Mouse (Mus musculus) liver, embryonic 11.5 days (tissue): ENCODE results near the gene Blvrb. TPM values are rescaled to one million over a fixed set of nuclear protein-coding genes. Genes with fewer than 3 reads are reported as not detected.
A peak's percentile ranks its signal among the peaks of the same experiment; 100 is the strongest.

Experiments
- ATAC-seq: fragments of 200-750 bp; cut with Nextera tagmentation; replicated peaks from 2 replicates; pipeline ENCODE4 v1.8.0; 2017; ENCODE audit warnings: moderate number of reproducible peaks, mild to moderate bottlenecking, moderate TSS enrichment, moderate library complexity; ENCODE audit not compliant: low FRiP score
- DNase-seq: peaks from one replicate; pipeline ENCODE4 v3.0.0-alpha.2; 2017; ENCODE audit warnings: low spot score
- H3K27ac ChIP-seq: fragments of 300-500 bp; sonication (generic); 2 replicates; pipeline ENCODE4 v1.5.1; 2014; ENCODE audit warnings: mild to moderate bottlenecking, low read depth, low read length, control low read depth
- H3K27me3 ChIP-seq: fragments of 300-500 bp; sonication (generic); replicated peaks from 2 replicates; pipeline ENCODE4 v1.6.1; 2014; ENCODE audit warnings: low read length, mixed read lengths; ENCODE audit not compliant: control insufficient read depth, insufficient read depth
- H3K36me3 ChIP-seq: fragments of 300-500 bp; sonication (generic); 2 replicates; pipeline ENCODE4 v1.6.1; 2014; ENCODE audit warnings: mild to moderate bottlenecking, low read length, moderate library complexity, mixed read lengths; ENCODE audit not compliant: control insufficient read depth, insufficient read depth
- H3K4me1 ChIP-seq: fragments of 300-500 bp; sonication (generic); replicated peaks from 2 replicates; pipeline ENCODE4 v1.6.1; 2014; ENCODE audit warnings: low read length, mixed read lengths; ENCODE audit not compliant: control insufficient read depth, insufficient read depth
- H3K4me2 ChIP-seq: fragments of 300-500 bp; sonication (generic); 2 replicates; pipeline ENCODE4 v1.6.1; 2014; ENCODE audit warnings: mild to moderate bottlenecking, control low read depth, moderate library complexity
- H3K4me3 ChIP-seq: fragments of 300-500 bp; sonication (generic); 2 replicates; pipeline ENCODE4 v1.5.1; 2014; ENCODE audit warnings: low read depth, low read length, control low read depth
- H3K9ac ChIP-seq: fragments of 300-500 bp; sonication (generic); 2 replicates; pipeline ENCODE4 v1.6.1; 2014; ENCODE audit warnings: low read depth, low read length, control low read depth
- H3K9me3 ChIP-seq: fragments of 300-500 bp; sonication (generic); 2 replicates; pipeline ENCODE4 v1.6.1; 2016; ENCODE audit warnings: low read length, inconsistent platforms, mixed read lengths; ENCODE audit not compliant: control insufficient read depth
- WGBS: fragments of 180-500 bp; shearing (Covaris S2); extraction: QIAGEN DNeasy Blood & Tissue Kit; methylation state at CpG from one replicate; pipeline ENCODE4 v1.1.7; 2014; 5-methylcytosine and 5-hydroxymethylcytosine counted together
- polyA plus RNA-seq: library from polyadenylated mRNA; unstranded; fragments of >200 nt; fragmentation: Nextera tagmentation; extraction: Ambion mirVana; gene quantifications from 2 replicates; pipeline ENCODE4 v1.2.1, GENCODE M21; 2014

Gene Blvrb
- polyA plus RNA-seq, 1 experiment from 2014 or later, result 581 TPM

- Histone ChIP-seq H3K27ac (0 out of 2 replicates have a peak overlapping the region, but pooled peaks have one; percentile 56), H3K4me2 (peak overlapping the region; percentile 45), H3K9ac (no peak overlapping the region), H3K36me3 (peaks cover 9% of the 10 kb centered on the region; the same call in 1 of the 2 replicates), H3K4me1 (peaks cover 44% of the 10 kb centered on the region), H3K4me3 (no peak overlapping the region), H3K9me3 (no peaks in the 10 kb centered on the region), H3K27me3 (no peaks in the 10 kb centered on the region)
- DNase-seq (no peak), ATAC-seq (no peak)
- WGBS, result 46% methylated on average over 10 of the region's 10 CpGs
Measured at GRCm38 (mm10) chr7:27454461-27455121, 6.8 kb downstream of the Blvrb start.

GRCm38 (mm10) chr7:27455273-27455672, 7.5 kb downstream of the Blvrb start:
- no peaks in the 10 kb centered on the region for H3K27me3 ChIP-seq
- no peak for DNase-seq
- H3K36me3 ChIP-seq, result peaks cover 13% of the 10 kb centered on the region; the same call in 1 of the 2 replicates
- no peak overlapping the region for H3K27ac ChIP-seq
- peaks cover 43% of the 10 kb centered on the region for H3K4me1 ChIP-seq
- H3K9me3 ChIP-seq, result no peaks in the 10 kb centered on the region
- H3K4me2 ChIP-seq, result peak overlapping the region; percentile 45
- no peak for ATAC-seq
- 83% methylated on average over 3 of the region's 3 CpGs for WGBS
- H3K9ac ChIP-seq, result no peak overlapping the region
- H3K4me3 ChIP-seq, result no peak overlapping the region

GRCm38 (mm10) chr7:27458614-27459013, 10.8 kb downstream of the Blvrb start:
- DNase-seq, result no peak
- ATAC-seq, result peak; percentile 50
- H3K4me3 ChIP-seq, result no peak overlapping the region
- H3K27me3 ChIP-seq, result no peaks in the 10 kb centered on the region
- H3K36me3 ChIP-seq, result peaks cover 24% of the 10 kb centered on the region; the same call in 1 of the 2 replicates
- 78% methylated on average over 4 of the region's 4 CpGs for WGBS
- no peaks in the 10 kb centered on the region for H3K9me3 ChIP-seq
- peaks cover 30% of the 10 kb centered on the region for H3K4me1 ChIP-seq
- 0 out of 2 replicates have a peak overlapping the region, but pooled peaks have one; percentile 19 for H3K27ac ChIP-seq
- no peak overlapping the region for H3K4me2 ChIP-seq
- H3K9ac ChIP-seq, result no peak overlapping the region

GRCm38 (mm10) chr7:27459640-27460039, 11.9 kb downstream of the Blvrb start:
- no peaks in the 10 kb centered on the region for H3K27me3 ChIP-seq
- ATAC-seq (peak; percentile 45), DNase-seq (no peak)
- no peak overlapping the region for H3K9ac ChIP-seq
- peak overlapping the region; percentile 46; the same call in 1 of the 2 replicates for H3K27ac ChIP-seq
- 49% methylated on average over 5 of the region's 5 CpGs for WGBS
- no peaks in the 10 kb centered on the region for H3K9me3 ChIP-seq
- peaks cover 26% of the 10 kb centered on the region for H3K4me1 ChIP-seq
- H3K4me3 ChIP-seq, result no peak overlapping the region
- peaks cover 28% of the 10 kb centered on the region; the same call in 1 of the 2 replicates for H3K36me3 ChIP-seq
- no peak overlapping the region for H3K4me2 ChIP-seq

- Histone ChIP-seq H3K36me3 (peaks cover 28% of the 10 kb centered on the region; the same call in 1 of the 2 replicates), H3K4me2 (no peak overlapping the region), H3K9ac (no peak overlapping the region), H3K4me1 (peaks cover 25% of the 10 kb centered on the region), H3K27ac (no peak overlapping the region), H3K27me3 (no peaks in the 10 kb centered on the region), H3K4me3 (no peak overlapping the region), H3K9me3 (no peaks in the 10 kb centered on the region)
- 73% methylated on average over 6 of the region's 6 CpGs for WGBS
- ATAC-seq, result no peak
- no peak for DNase-seq
Measured at GRCm38 (mm10) chr7:27460477-27460876, 12.7 kb downstream of the Blvrb start.

- H3K9me3 ChIP-seq, result no peaks in the 10 kb centered on the region
- H3K27ac ChIP-seq, result no peak overlapping the region
- 63% methylated on average over 4 of the region's 4 CpGs for WGBS
- ATAC-seq (no peak), DNase-seq (no peak)
- no peak overlapping the region for H3K4me3 ChIP-seq
- H3K4me1 ChIP-seq, result no peaks in the 10 kb centered on the region
- no peak overlapping the region for H3K9ac ChIP-seq
- H3K36me3 ChIP-seq, result peaks cover 14% of the 10 kb centered on the region; the same call in 1 of the 2 replicates
- H3K27me3 ChIP-seq, result no peaks in the 10 kb centered on the region
- H3K4me2 ChIP-seq, result no peak overlapping the region
Measured at GRCm38 (mm10) chr7:27467648-27468047, 19.9 kb downstream of the Blvrb start.

- H3K27ac ChIP-seq, result no peak overlapping the region
- peak overlapping the region; percentile 76; the same call in 1 of the 2 replicates for H3K4me2 ChIP-seq
- no peak overlapping the region for H3K9ac ChIP-seq
- no peaks in the 10 kb centered on the region for H3K27me3 ChIP-seq
- H3K4me3 ChIP-seq, result no peak overlapping the region
- peaks cover 13% of the 10 kb centered on the region for H3K4me1 ChIP-seq
- ATAC-seq (no peak), DNase-seq (no peak)
- peaks cover 7% of the 10 kb centered on the region; the same call in 1 of the 2 replicates for H3K36me3 ChIP-seq
- no peaks in the 10 kb centered on the region for H3K9me3 ChIP-seq
- 89% methylated on average over 11 of the region's 11 CpGs for WGBS
Measured at GRCm38 (mm10) chr7:27471390-27472120, 23.8 kb downstream of the Blvrb start.

GRCm38 (mm10) chr7:27472596-27472995, 24.8 kb downstream of the Blvrb start:
- peak overlapping the region; percentile 65 for H3K4me3 ChIP-seq
- peaks cover 13% of the 10 kb centered on the region for H3K4me1 ChIP-seq
- no peaks in the 10 kb centered on the region for H3K9me3 ChIP-seq
- H3K36me3 ChIP-seq, result peaks cover 13% of the 10 kb centered on the region
- DNase-seq (no peak), ATAC-seq (no peak)
- no peaks in the 10 kb centered on the region for H3K27me3 ChIP-seq
- peak overlapping the region; percentile 76 for H3K4me2 ChIP-seq
- WGBS, result 16% methylated on average over 7 of the region's 7 CpGs
- H3K9ac ChIP-seq, result peak overlapping the region; percentile 46
- peak overlapping the region; percentile 90 for H3K27ac ChIP-seq
